Mouse (Mus musculus): Measurements from ENCODE around the gene Siah3. TPM values are rescaled to one million over a fixed set of nuclear protein-coding genes. Genes with fewer than 3 reads are reported as not detected.

The Siah3 gene
- total and polyA plus RNA-seq, 2 experiments from 2014 or later: not detected

DNA sequence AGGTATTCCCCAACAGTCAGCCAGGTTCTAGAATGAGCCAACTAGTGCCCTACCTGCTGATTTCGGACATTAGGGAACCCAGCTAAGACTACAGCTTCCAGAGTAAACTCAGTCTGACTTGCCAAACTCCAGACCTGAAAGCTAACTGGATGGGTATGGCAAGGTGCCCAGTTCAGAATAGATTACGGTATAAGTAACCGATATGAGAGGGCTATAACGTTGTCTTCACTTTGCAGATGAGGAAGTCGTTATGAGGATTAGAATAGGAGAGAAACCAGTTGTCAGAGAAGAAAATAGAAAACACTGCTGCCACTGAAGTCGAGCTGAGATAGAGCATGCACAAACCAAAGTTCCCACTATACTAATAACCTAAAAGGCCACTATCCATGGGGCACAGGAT lies 123.2 kb downstream of the Siah3 start:
- DNase-seq (ENCODE audit: low spot score) (no peak), ATAC-seq (ENCODE audit: insufficient read depth, low read depth) (no peak)
- Histone ChIP-seq H3K9ac (replicated peaks; ENCODE audit: low read depth, low read length) (no peak overlapping the region), H3K27me3 (ENCODE audit: control insufficient read depth, insufficient read depth, low read length) (no peaks in the 10 kb centered on the region), H3K4me1 (ENCODE audit: control insufficient read depth, insufficient read depth) (no peaks in the 10 kb centered on the region), H3K9me3 (replicated peaks; ENCODE audit: control insufficient read depth, low read length) (no peaks in the 10 kb centered on the region), H3K4me3 (ENCODE audit: low read depth, low read length) (no peak overlapping the region), H3K36me3 (replicated peaks; ENCODE audit: control insufficient read depth, insufficient read depth, low read length) (no peaks in the 10 kb centered on the region), H3K4me2 (ENCODE audit: low read depth, low read length) (no peak overlapping the region), H3K27ac (ENCODE audit: low read depth) (no peak overlapping the region)
- no peak for TF ChIP-seq CTCF (IDR thresholded peaks at IDR 0.05; ENCODE audit: low read depth)
- TF ChIP-seq EP300 (IDR thresholded peaks at IDR 0.05; ENCODE audit: low read depth): no peak
- 28% methylated on average over 6 of the region's 6 CpGs for WGBS

Other genes with a start within 250 kb of the Siah3 start
- not detected in 2 replicates for gene Cpb2, start 213.7 kb upstream of the Siah3 start, total RNA-seq (2014; rRNA removed; ENCODE audit: low replicate concordance)
- gene Cpb2, start 213.7 kb upstream of the Siah3 start, polyA plus RNA-seq (2015; fragmentation: Nextera tagmentation; extraction: Ambion mirVana): not detected in 2 replicates
- 3.8 and 8.6 TPM in 2 replicates for gene Zc3h13, start 171.6 kb upstream of the Siah3 start, total RNA-seq (2014; rRNA removed; ENCODE audit: low replicate concordance)
- 16.7 and 17.4 TPM in 2 replicates for gene Zc3h13, start 171.6 kb upstream of the Siah3 start, polyA plus RNA-seq (2015; fragmentation: Nextera tagmentation; extraction: Ambion mirVana)
- gene Spert, start 137.1 kb downstream of the Siah3 start, total RNA-seq (2014; rRNA removed; ENCODE audit: low replicate concordance): not detected in 2 replicates
- not detected in 2 replicates for gene Spert, start 137.1 kb downstream of the Siah3 start, polyA plus RNA-seq (2015; fragmentation: Nextera tagmentation; extraction: Ambion mirVana)
- not detected in 2 replicates for gene Erich6b, start 186.3 kb downstream of the Siah3 start, total RNA-seq (2014; rRNA removed; ENCODE audit: low replicate concordance)
- not detected in 2 replicates for gene Erich6b, start 186.3 kb downstream of the Siah3 start, polyA plus RNA-seq (2015; fragmentation: Nextera tagmentation; extraction: Ambion mirVana)